Mouse (Mus musculus): Measurements from ENCODE around the gene Mroh7.
"Not testable (repeated sequence)": the region's sequence is repeated elsewhere in the genome, so short reads cannot be mapped to it uniquely, and the experiment has no call there.

Gene Mroh7

GRCm38 (mm10) chr4:106730814-106731213 lies at the start of gene Mroh7:
Mroh7 (minus strand) TSS chr4:106730925.
- no peak for DNase-seq (ENCODE audit: low read depth, low spot score)

DNA sequence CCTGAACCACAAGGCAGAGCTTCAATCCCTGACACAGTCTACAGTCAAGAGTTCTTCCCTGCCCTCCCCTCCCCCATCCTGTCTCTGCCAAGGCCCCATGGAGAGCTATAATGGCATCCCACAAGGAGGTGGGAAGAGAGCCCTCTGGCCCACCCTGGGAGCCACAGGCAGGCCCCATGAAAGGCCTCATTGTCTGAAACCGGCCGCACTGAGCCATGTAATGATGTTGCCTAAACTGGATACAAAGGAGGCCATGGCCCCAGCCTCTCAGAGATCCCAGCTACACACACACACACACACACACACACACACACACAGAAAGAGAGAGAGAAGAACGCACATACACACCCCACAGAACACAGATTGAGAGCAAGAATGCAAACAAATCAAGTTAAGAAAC lies 49.3 kb upstream of the Mroh7 start:
- DNase-seq (ENCODE audit: low read depth, low spot score) = no peak

DNA sequence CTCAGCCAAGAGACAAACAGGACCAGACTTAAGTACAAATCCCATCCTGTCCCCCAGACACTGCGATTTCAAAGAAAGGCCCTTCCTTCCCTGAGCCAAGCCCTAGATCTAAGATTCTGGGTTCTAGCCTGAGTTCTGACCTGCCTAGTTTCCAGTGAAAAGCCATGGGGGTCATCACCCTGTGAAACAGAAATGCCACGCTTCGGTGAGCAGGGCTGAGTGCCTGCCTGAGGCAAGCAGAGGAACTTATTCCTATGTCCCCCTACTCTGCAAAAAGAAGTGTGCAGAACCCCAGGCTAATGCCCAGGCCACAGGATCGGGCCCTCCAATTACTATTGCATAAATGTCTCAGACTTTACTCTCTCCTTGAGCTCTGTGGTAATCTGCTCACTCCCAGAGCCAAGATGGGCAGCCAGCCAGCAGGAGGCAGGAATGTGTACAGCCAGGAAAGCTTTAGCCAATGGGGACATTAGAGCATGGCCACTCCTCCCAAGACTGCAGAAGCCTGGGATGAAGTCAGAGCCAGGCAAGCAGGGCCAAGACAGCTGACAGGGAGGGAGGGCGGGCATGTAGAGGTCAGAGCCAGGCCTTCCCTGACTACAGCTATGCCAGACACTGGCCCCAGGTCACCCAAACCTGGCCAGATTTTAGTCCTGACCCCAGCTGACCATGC lies 47.5 kb upstream of the Mroh7 start:
- peak; percentile 99 for DNase-seq (ENCODE audit: low read depth, low spot score)

DNA sequence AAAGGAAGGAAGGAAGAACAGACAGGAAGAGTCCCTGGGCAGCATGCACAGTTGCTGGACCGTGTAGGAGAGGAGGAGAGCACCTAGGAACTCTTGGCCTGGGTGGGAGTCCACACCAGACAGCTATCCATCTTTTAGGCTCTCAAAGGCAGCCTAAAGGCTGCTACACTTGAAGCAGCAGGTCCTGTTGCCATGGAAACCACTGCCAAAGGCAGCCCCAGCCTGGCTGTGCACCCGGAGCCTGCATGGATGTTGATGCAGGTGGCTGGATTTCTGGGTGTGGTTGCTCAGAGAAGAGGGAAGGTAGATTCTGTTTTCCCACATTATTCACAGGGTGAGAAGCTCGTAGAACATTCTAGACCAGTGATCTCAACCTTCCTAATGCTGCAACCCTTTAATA lies 46.3 kb upstream of the Mroh7 start:
- DNase-seq (ENCODE audit: low read depth, low spot score) = no peak

DNA sequence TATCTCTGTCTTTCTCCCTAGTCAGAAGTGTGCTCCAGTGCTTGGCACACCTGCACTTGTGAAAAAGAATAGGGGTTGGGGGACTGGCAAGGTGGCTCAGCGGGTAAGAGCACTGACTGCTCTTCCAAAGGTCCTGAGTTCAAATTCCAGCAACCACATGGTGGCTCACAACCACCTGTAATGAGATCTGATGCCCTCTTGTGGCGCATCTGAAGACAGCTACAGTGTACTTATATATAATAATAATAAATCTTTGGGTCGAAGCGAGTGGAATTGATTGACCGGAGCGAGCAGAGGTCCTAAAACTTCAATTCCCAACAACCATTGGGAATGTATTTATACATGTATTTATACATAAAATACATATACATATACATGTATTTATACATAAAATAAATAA lies 45.0 kb upstream of the Mroh7 start:
- not testable (repeated sequence) for DNase-seq (ENCODE audit: low read depth, low spot score)

DNA sequence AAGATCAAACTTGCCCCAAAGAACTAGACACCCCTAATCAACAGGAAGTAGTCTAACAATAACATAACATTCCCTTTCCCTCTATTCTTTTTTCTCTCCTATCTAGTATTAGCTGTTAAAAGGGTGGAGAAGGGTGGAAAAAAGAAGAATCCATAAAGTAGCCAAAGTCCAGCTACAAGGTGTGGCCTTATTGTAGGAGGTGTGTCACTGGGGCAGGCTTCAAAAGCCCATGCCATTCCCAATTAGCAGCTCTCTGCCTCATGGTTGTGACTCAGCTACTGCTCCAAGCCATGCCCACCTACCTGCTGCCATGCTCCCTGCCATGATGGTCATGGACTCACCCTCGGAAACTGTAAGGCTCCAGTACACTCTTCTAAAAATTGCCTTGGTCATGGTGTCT lies 41.8 kb upstream of the Mroh7 start:
- DNase-seq (ENCODE audit: low read depth, low spot score) = no peak

DNA sequence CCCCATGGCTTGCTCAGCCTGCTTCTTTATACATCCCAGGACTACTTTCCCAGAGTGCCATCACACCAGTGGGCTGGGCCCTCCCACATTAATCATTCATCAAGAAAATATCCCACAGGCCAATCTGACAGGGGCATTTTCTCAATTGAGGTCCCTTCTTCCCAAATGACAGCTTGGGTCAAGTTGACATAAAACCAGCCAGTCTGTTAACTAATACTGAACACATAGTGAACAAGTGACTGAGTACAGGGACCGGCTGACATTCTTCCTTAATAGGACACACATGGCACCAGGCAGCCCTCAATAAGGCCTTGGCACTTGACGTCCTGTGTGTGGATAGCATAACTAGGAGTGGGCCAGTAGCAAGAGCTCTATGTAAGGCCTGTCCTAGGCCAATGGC lies 38.6 kb upstream of the Mroh7 start:
- DNase-seq (ENCODE audit: low read depth, low spot score) = no peak

GRCm38 (mm10) chr4:106764166-106764565 lies 33.4 kb upstream of the Mroh7 start:
- DNase-seq (ENCODE audit: low read depth, low spot score) = no peak

DNA sequence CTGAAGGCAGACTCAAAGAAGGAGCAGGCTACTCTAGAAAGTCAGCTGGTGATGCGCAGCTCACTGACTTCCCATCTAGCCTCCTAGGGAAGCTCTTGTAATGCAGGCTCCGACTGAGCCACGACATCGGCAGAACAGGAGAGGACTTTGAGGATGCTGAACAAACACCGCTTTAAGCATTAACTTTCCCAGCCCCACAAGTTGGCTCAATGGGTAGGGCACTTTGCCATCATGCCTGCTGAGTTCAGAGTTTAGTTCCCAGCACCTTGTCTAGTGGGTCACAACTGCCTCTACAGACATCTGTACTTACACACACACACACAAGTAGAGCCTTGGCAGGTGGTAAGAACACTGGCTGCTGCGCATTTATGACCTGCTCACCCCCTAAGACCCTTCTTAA lies 21.0 kb upstream of the Mroh7 start:
- DNase-seq (ENCODE audit: low read depth, low spot score) = no peak

- DNase-seq (ENCODE audit: low read depth, low spot score) = peak; percentile 41
Measured at GRCm38 (mm10) chr4:106749699-106750098, 19.0 kb upstream of the Mroh7 start.

GRCm38 (mm10) chr4:106747001-106747580 lies 16.4 kb upstream of the Mroh7 start:
- no peak for DNase-seq (ENCODE audit: low read depth, low spot score)

- no peak for DNase-seq (ENCODE audit: low read depth, low spot score)
Measured at GRCm38 (mm10) chr4:106745862-106746261, 15.1 kb upstream of the Mroh7 start.

DNA sequence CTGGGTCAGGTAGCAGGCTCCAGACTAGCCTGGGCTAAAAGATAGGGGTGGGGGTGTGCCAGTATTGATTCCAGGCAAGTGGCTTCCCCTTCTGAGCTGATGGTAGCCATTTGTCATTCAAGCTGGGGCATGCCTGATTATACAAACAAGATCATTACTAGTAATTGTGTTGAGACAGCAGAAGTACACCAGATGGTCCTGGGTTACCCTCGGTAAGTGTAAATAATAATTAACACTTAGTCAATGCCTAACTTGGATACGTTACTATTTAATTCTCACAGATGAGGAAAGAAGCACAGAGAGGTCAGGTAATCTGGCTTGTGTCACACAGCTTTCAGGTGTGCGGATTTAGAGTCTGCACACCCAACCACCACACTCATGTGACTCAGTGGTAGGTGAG lies 7.2 kb upstream of the Mroh7 start:
- DNase-seq (ENCODE audit: low read depth, low spot score) = no peak

GRCm38 (mm10) chr4:106736884-106737283 lies 6.2 kb upstream of the Mroh7 start:
- DNase-seq (ENCODE audit: low read depth, low spot score) = not testable (repeated sequence)

GRCm38 (mm10) chr4:106733636-106734035 lies 2.9 kb upstream of the Mroh7 start, which contains the start of gene Fam151a:
Fam151a (plus strand) TSS chr4:106733889.
- DNase-seq (ENCODE audit: low read depth, low spot score) = no peak

GRCm38 (mm10) chr4:106720631-106721030 lies 10.1 kb downstream of the Mroh7 start:
- DNase-seq (ENCODE audit: low read depth, low spot score) = peak; percentile 61

- no peak for DNase-seq (ENCODE audit: low read depth, low spot score)
Measured at GRCm38 (mm10) chr4:106713622-106714021, 17.1 kb downstream of the Mroh7 start.

- peak; percentile 58 for DNase-seq (ENCODE audit: low read depth, low spot score)
Measured at GRCm38 (mm10) chr4:106708408-106708807, 22.3 kb downstream of the Mroh7 start.

DNA sequence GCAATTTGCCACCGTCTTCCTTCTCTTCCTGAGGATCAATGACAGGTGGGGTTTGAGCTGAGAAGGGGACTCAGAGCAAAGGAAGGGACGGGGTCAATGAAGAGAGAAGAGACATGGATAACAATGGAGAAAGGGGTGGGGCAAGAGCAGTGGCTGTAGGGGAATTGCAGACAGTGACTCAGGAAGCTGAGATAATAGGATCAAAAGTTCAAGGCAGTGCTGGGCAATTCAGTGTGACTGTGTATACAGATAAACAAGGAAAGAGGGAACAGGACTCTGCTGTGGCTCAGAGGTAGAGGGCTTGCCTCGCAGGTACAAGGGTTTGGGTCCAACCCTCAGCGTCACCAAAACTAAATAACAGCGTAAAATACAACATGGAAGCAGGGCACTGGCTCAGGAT lies 22.8 kb downstream of the Mroh7 start:
- DNase-seq (ENCODE audit: low read depth, low spot score) = no peak

GRCm38 (mm10) chr4:106705096-106705665 lies 25.5 kb downstream of the Mroh7 start:
- no peak for DNase-seq (ENCODE audit: low read depth, low spot score)

- no peak for DNase-seq (ENCODE audit: low read depth, low spot score)
Measured at GRCm38 (mm10) chr4:106704416-106704815, 26.3 kb downstream of the Mroh7 start.

- DNase-seq (ENCODE audit: low read depth, low spot score) = no peak
Measured at GRCm38 (mm10) chr4:106703956-106704355, 26.8 kb downstream of the Mroh7 start.

DNA sequence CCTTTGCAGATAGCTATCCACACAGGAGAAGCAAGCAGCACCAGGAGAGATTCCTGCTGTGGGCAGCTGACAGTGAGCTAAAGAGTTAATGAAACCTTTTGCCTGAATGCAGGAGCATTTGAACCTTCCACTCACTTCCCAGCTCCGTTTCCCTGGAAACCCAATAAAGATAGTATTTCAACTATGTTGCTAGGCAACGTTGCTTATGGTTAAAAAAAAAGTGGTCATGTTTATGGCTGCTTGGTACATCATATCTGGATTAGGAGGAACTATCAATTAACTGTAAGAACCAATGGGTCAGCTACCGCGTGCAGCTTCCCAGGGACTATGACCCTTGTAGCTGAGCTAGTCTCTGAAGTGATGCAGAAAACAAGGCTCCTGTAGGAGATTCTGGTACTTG lies 29.9 kb downstream of the Mroh7 start:
- no peak for DNase-seq (ENCODE audit: low read depth, low spot score)

Data from skeletal muscle tissue, adult 2 months (tissue).